Mouse (Mus musculus) embryonic facial prominence, embryonic 11.5 days (tissue): Measurements from ENCODE around the gene Il31. TPM values are rescaled to one million over a fixed set of nuclear protein-coding genes. Genes with fewer than 3 reads are reported as not detected.

Experiments used
- ATAC-seq: fragments of 200-750 bp; cut with Nextera tagmentation; replicated peaks from 2 replicates; pipeline ENCODE4 v1.8.0; 2017; ENCODE audit warnings: low read depth; ENCODE audit not compliant: insufficient number of reproducible peaks, low FRiP score, low TSS enrichment
- DNase-seq: peaks from one replicate; pipeline ENCODE4 v3.0.0-alpha.2; 2015; ENCODE audit warnings: low spot score
- H3K27ac ChIP-seq: fragments of 300-500 bp; sonication (generic); replicated peaks from 2 replicates; pipeline ENCODE4 v1.5.1; 2014; ENCODE audit warnings: mild to moderate bottlenecking, low read depth, low read length, control low read depth
- H3K27me3 ChIP-seq: fragments of 300-500 bp; sonication (generic); 2 replicates; pipeline ENCODE4 v1.6.1; 2014; ENCODE audit warnings: mild to moderate bottlenecking, low read length, moderate library complexity, mixed read lengths; ENCODE audit not compliant: control insufficient read depth, insufficient read depth
- H3K36me3 ChIP-seq: fragments of 300-500 bp; sonication (generic); replicated peaks from 2 replicates; pipeline ENCODE4 v1.6.1; 2014; ENCODE audit warnings: low read depth, mild to moderate bottlenecking, low read length, moderate library complexity, mixed read lengths; ENCODE audit not compliant: control insufficient read depth, insufficient read depth
- H3K4me1 ChIP-seq: fragments of 300-500 bp; sonication (generic); 2 replicates; pipeline ENCODE4 v1.6.1; 2014; ENCODE audit warnings: low read length, mixed read lengths; ENCODE audit not compliant: control insufficient read depth, insufficient read depth
- H3K4me2 ChIP-seq: fragments of 300-500 bp; sonication (generic); 2 replicates; pipeline ENCODE4 v1.6.1; 2014; ENCODE audit warnings: low read depth, mild to moderate bottlenecking, control low read depth, low read length, moderate library complexity
- H3K4me3 ChIP-seq: fragments of 300-500 bp; sonication (generic); 2 replicates; pipeline ENCODE4 v1.5.1; 2014; ENCODE audit warnings: low read depth, low read length, control low read depth
- H3K9ac ChIP-seq: fragments of 300-500 bp; sonication (generic); replicated peaks from 2 replicates; pipeline ENCODE4 v1.6.1; 2014; ENCODE audit warnings: mild to moderate bottlenecking, control low read depth, low read length
- H3K9me3 ChIP-seq: fragments of 300-500 bp; sonication (generic); replicated peaks from 2 replicates; pipeline ENCODE4 v1.6.1; 2016; ENCODE audit warnings: mild to moderate bottlenecking, low read length, inconsistent platforms, mixed read lengths; ENCODE audit not compliant: control insufficient read depth
- WGBS: fragments of 180-500 bp; shearing (Covaris S2); extraction: QIAGEN DNeasy Blood & Tissue Kit; methylation state at CpG from one replicate; pipeline ENCODE4 v1.1.7; 2014; 5-methylcytosine and 5-hydroxymethylcytosine counted together
- polyA plus RNA-seq: library from polyadenylated mRNA; unstranded; fragments of >200 nt; fragmentation: Nextera tagmentation; extraction: Ambion mirVana; gene quantifications from 2 replicates; pipeline ENCODE4 v1.2.1, GENCODE M21; 2014

The Il31 gene
- polyA plus RNA-seq, 1 experiment from 2014 or later, result not detected

GRCm38 (mm10) chr5:123470784-123471400 lies 18.4 kb downstream of the Il31 start:
- H3K4me3 ChIP-seq, result no peak overlapping the region
- no peaks in the 10 kb centered on the region for H3K4me1 ChIP-seq
- H3K36me3 ChIP-seq, result no peaks in the 10 kb centered on the region
- DNase-seq, result peak; percentile 4
- no peaks in the 10 kb centered on the region for H3K9me3 ChIP-seq
- H3K4me2 ChIP-seq, result no peak overlapping the region
- ATAC-seq, result no peak
- no peak overlapping the region for H3K9ac ChIP-seq
- no peaks in the 10 kb centered on the region for H3K27me3 ChIP-seq
- 56% methylated on average over 10 of the region's 10 CpGs for WGBS
- no peak overlapping the region; the same call in 1 of the 2 replicates for H3K27ac ChIP-seq

GRCm38 (mm10) chr5:123464638-123465037 lies 24.7 kb downstream of the Il31 start:
- no peaks in the 10 kb centered on the region for H3K27me3 ChIP-seq
- no peak for ATAC-seq
- H3K4me3 ChIP-seq, result no peak overlapping the region
- no peaks in the 10 kb centered on the region for H3K9me3 ChIP-seq
- 87% methylated on average over 1 of the region's 1 CpGs for WGBS
- H3K4me1 ChIP-seq, result no peaks in the 10 kb centered on the region
- no peak for DNase-seq
- H3K36me3 ChIP-seq, result no peaks in the 10 kb centered on the region
- no peak overlapping the region for H3K27ac ChIP-seq
- no peak overlapping the region for H3K4me2 ChIP-seq
- no peak overlapping the region for H3K9ac ChIP-seq

GRCm38 (mm10) chr5:123461420-123461819 lies 27.9 kb downstream of the Il31 start:
- H3K9ac ChIP-seq, result no peak overlapping the region
- ATAC-seq (no peak), DNase-seq (no peak)
- H3K4me2 ChIP-seq, result no peak overlapping the region
- no peaks in the 10 kb centered on the region for H3K27me3 ChIP-seq
- H3K36me3 ChIP-seq, result no peaks in the 10 kb centered on the region
- WGBS, result 55% methylated on average over 5 of the region's 5 CpGs
- no peak overlapping the region for H3K27ac ChIP-seq
- no peak overlapping the region for H3K4me3 ChIP-seq
- no peaks in the 10 kb centered on the region for H3K9me3 ChIP-seq
- H3K4me1 ChIP-seq, result no peaks in the 10 kb centered on the region

GRCm38 (mm10) chr5:123451886-123452285 lies 37.4 kb downstream of the Il31 start:
- ATAC-seq, result no peak
- no peak overlapping the region for H3K9ac ChIP-seq
- no peaks in the 10 kb centered on the region for H3K27me3 ChIP-seq
- no peak overlapping the region for H3K27ac ChIP-seq
- H3K9me3 ChIP-seq, result no peaks in the 10 kb centered on the region
- H3K36me3 ChIP-seq, result no peaks in the 10 kb centered on the region; the same call in 1 of the 2 replicates
- no peak for DNase-seq
- 90% methylated on average over 7 of the region's 7 CpGs for WGBS
- no peak overlapping the region for H3K4me3 ChIP-seq
- no peak overlapping the region for H3K4me2 ChIP-seq
- H3K4me1 ChIP-seq, result no peaks in the 10 kb centered on the region

- Histone ChIP-seq H3K4me1 (no peaks in the 10 kb centered on the region), H3K4me2 (no peak overlapping the region), H3K36me3 (no peaks in the 10 kb centered on the region; the same call in none of the 2 replicates), H3K27ac (no peak overlapping the region), H3K9me3 (no peaks in the 10 kb centered on the region), H3K27me3 (no peaks in the 10 kb centered on the region), H3K9ac (no peak overlapping the region), H3K4me3 (no peak overlapping the region)
- ATAC-seq (no peak), DNase-seq (no peak)
- WGBS, result 88% methylated on average over 5 of the region's 5 CpGs
Observed at GRCm38 (mm10) chr5:123444849-123445334, 44.4 kb downstream of the Il31 start.

DNA sequence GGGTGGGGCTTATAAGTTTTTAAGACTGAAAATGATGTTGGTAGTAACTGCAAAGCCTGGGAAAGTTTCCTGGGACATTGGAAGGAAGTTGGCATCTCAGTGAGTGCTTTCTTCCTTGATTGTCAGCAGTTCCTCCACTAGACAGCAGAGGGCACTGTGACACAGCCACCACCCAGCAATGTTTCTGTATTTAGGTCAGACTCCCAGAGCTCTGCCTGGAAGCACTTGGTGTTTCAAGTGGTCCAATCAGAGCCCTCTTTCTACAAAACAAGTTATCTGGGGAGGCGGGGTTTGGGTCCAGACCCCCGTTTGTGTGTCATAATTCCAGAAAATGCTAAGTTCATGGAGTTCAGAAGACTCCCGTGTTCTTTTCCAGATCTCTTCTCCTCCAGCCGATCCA lies 45.2 kb downstream of the Il31 start:
- no peaks in the 10 kb centered on the region for H3K27me3 ChIP-seq
- no peaks in the 10 kb centered on the region for H3K9me3 ChIP-seq
- no peaks in the 10 kb centered on the region for H3K4me1 ChIP-seq
- DNase-seq (peak; percentile 72), ATAC-seq (no peak)
- H3K4me2 ChIP-seq, result no peak overlapping the region
- no peak overlapping the region for H3K27ac ChIP-seq
- no peaks in the 10 kb centered on the region; the same call in none of the 2 replicates for H3K36me3 ChIP-seq
- no peak overlapping the region for H3K4me3 ChIP-seq
- H3K9ac ChIP-seq, result no peak overlapping the region
- 48% methylated on average over 4 of the region's 4 CpGs for WGBS

- Histone ChIP-seq H3K36me3 (no peaks in the 10 kb centered on the region; the same call in none of the 2 replicates), H3K9me3 (no peaks in the 10 kb centered on the region), H3K27me3 (no peaks in the 10 kb centered on the region), H3K4me3 (no peak overlapping the region), H3K4me1 (no peaks in the 10 kb centered on the region), H3K4me2 (no peak overlapping the region), H3K27ac (no peak overlapping the region), H3K9ac (no peak overlapping the region)
- WGBS, result 100% methylated on average over 3 of the region's 3 CpGs
- no peak for ATAC-seq
- no peak for DNase-seq
Observed at GRCm38 (mm10) chr5:123442283-123442682, 47.0 kb downstream of the Il31 start.

DNA sequence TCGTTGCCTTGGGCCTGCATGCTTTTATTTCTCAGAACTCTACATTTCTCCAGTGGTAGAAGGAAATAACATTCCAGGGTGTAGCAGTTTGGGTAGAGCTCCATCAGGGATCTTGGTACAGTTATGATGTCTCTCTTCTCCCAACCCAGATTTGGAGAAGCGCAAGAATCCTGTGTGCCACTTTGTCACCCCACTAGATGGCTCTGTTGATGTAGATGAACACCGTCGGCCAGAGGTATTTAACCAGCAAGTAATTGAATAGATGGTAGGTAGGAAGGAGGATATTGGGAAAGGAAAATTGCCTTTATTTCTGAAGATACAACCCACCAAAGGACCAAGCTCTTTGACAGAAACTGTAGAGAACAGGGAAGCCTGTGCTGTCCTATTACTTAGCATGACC lies 48.6 kb downstream of the Il31 start:
- Histone ChIP-seq H3K27ac (no peak overlapping the region), H3K9ac (no peak overlapping the region), H3K4me2 (no peak overlapping the region), H3K36me3 (no peaks in the 10 kb centered on the region; the same call in 1 of the 2 replicates), H3K27me3 (no peaks in the 10 kb centered on the region), H3K9me3 (no peaks in the 10 kb centered on the region), H3K4me3 (no peak overlapping the region), H3K4me1 (no peaks in the 10 kb centered on the region)
- WGBS, result 65% methylated on average over 4 of the region's 4 CpGs
- DNase-seq (no peak), ATAC-seq (no peak)
